Mouse (Mus musculus): Measurements from ENCODE around the gene Jak2. TPM values are rescaled to one million over a fixed set of nuclear protein-coding genes. Genes with fewer than 3 reads are reported as not detected.

Jak2 gene
- 2.3 and 2.5 TPM in 2 replicates for polyA plus RNA-seq (2021; fragmentation: Nextera tagmentation)
- long read RNA-seq, experiment 1, partial matches to known transcripts: 6 of 9 reads
- long read RNA-seq, experiment 1, other reads (novel, unspliced or antisense): 3 of 9 reads
- long read RNA-seq, experiment 2, partial matches to known transcripts: 7 of 7 reads
- long read RNA-seq, experiment 2, other reads (novel, unspliced or antisense): 0 of 7 reads

DNA sequence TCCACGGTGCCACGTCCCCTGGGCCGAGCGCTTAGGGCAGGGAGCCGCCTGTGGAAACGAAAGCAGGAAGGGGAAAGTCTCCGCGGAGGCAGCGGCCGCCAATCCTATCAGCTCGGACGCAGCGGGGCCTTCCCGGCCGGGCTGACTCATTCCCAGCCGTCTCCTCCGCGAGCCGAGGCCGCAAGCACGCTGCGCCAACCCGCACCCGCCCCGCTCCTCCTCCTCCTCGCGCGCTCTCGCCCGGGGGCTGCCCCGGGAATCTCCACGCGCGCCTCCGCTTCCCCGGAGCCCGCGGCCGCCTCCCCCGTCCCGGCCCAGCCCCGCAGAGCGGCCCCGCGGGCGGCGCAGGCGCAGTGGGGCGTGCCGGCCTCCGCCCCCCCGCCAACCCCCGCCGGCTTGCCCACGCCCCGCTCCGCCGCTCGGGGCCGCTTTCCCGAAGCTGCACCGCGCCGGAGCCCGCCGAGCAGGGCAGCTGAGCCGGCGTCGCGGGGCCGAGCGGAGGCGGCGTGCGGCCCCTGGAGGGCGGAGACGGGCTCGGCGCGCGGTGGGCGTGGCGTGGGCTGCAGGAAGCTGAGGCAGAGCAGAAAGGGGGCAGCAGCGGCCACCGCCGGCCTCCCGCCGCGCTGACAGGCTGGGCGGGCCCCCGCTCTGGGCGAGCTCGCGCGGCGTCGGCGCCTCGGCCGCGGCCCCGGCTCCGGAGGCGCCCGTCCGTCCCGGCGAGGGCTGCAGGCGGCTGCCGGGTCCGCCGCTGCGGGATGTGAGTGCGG lies at the start of gene Jak2:
TSS of gene Jak2 (plus strand) at position 638 of the 767 bp plus-strand sequence.

DNA sequence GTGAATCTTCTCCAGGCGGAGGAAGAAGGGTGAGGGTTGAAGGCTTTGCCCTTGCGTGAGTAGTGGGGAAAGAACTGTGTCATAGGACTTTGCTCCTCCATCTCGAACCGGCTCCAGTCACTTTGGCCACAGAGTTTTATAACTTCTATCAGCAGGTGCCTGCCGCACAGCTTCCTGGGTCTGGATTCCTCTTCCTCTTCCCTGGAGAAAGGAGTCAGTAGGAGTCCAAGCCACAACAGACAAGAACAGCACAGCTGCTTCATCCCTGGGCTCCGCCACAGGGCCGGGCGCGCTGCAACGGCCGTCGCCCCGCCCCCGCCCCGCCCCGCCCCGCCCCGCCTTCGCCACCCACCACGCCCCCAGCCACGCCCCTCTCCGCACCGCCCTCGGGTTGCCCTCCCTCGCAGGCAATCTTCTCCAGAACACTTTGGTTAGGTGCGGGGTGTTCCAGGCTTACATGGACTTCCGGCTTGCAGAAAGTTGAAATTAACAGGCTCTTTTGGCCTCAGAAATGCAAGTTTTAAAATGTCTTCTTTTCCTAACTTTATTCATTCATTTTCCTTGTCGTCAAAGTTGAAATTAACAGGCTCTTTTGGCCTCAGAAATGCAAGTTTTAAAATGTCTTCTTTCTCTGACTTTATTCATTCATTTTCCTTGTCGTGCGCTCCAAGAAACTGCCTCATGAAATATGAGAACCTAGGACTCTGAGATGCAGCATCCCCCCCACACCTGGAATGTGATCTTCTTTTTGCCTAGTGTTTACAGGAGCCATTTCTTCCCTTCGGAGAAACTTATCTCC lies 73.6 kb downstream of the Jak2 start, which contains the start of gene Insl6:
TSS of gene Insl6 (minus strand) at position 304 of the 799 bp plus-strand sequence.

DNA sequence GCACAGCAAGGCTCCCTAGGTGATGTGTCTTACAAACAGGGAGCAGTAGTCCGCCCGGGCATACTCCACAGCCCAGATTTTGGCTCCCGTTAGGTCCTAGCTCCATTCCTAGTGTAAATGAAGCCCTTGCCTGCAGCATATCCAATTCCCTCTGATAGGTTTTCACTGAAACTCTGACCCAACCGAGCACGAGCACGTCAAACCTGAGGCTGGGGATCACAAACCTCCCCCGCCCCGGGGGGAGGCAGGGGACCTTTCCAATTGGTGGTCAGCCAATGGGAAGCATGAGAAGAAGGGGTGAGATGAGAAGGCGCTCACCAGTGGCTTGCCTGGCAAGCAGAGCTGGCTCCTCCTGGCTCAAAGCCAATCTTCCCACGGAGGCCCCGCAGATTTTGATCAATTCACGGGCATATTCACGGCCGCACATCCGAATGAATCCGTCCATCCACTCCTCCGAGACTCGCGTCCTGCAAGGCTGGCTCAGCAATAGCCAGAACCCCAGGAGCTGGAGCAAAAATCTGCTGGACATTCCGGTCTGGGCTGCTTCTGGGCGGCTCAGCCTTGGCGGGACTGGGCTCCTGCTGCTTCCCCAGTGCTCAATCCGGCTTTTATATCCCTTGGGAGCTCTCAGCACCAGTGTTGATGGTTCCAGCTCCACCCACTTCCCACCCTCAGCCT lies 82.6 kb downstream of the Jak2 start, which contains the start of gene Rln1:
TSS of gene Rln1 (minus strand) at position 603 of the 678 bp plus-strand sequence.

Other genes starting within 250 kb of the Jak2 start
- gene Ak3, start 203.9 kb upstream of the Jak2 start, polyA plus RNA-seq (2021; fragmentation: Nextera tagmentation): 60.5 TPM in 2 replicates
- gene Rcl1, start 150.5 kb upstream of the Jak2 start, polyA plus RNA-seq (2021; fragmentation: Nextera tagmentation): 27.4 and 31.1 TPM in 2 replicates
- 1.6 and 2.7 TPM in 2 replicates for gene Insl6, start 73.5 kb downstream of the Jak2 start, polyA plus RNA-seq (2021; fragmentation: Nextera tagmentation)
- gene Rln1, start 82.8 kb downstream of the Jak2 start, polyA plus RNA-seq (2021; fragmentation: Nextera tagmentation): 2.2 and 2.9 TPM in 2 replicates
- 20.3 and 24.4 TPM in 2 replicates for gene Plgrkt, start 115.6 kb downstream of the Jak2 start, polyA plus RNA-seq (2021; fragmentation: Nextera tagmentation)
- gene Cd274, start 115.6 kb downstream of the Jak2 start, polyA plus RNA-seq (2021; fragmentation: Nextera tagmentation): 0.98 and 1.3 TPM in 2 replicates
- not detected in 2 replicates for gene Pdcd1lg2, start 159.1 kb downstream of the Jak2 start, polyA plus RNA-seq (2021; fragmentation: Nextera tagmentation)

Measured in layer of hippocampus, adult 6 months (tissue).